Mouse (Mus musculus): Measurements from ENCODE around the gene H2-M3. TPM values are rescaled to one million over a fixed set of nuclear protein-coding genes. Genes with fewer than 3 reads are reported as not detected.
A peak's percentile ranks its signal among the peaks of the same experiment; 100 is the strongest.

Gene H2-M3
- polyA plus RNA-seq, 1 experiment: 4.0 TPM

- H3K4me1 ChIP-seq (ENCODE audit: control insufficient read depth, insufficient read depth, insufficient read length, low read length): no peaks in the 10 kb centered on the region
- no peak within 1 kb of the TSS for H3K4me3 ChIP-seq (ENCODE audit: low read depth, low read length)
- WGBS: 82% methylated on average over 1 of the region's 1 CpGs
- H3K27me3 ChIP-seq (ENCODE audit: control insufficient read depth, insufficient read depth, low read length): no peaks in the 10 kb centered on the region
- no peaks in the 10 kb centered on the region for H3K36me3 ChIP-seq (ENCODE audit: control insufficient read depth, insufficient read depth, low read length)
- H3K27ac ChIP-seq (ENCODE audit: insufficient read depth, low read depth, low read length): no peak within 1 kb of the TSS
- TF ChIP-seq POLR2A (IDR thresholded peaks at IDR 0.05; ENCODE audit: low read depth, low read length): no peak
- no peak for TF ChIP-seq CTCF (IDR thresholded peaks at IDR 0.05; ENCODE audit: extremely low read depth, insufficient read length, insufficient replicate concordance, low read depth, low read length)
Observed at GRCm38 (mm10) chr17:37263626-37264025, 6.4 kb upstream of the H2-M3 start, which contains the start of gene Olfr98. Gene Olfr98 (minus strand): TSS chr17:37263749.

DNA sequence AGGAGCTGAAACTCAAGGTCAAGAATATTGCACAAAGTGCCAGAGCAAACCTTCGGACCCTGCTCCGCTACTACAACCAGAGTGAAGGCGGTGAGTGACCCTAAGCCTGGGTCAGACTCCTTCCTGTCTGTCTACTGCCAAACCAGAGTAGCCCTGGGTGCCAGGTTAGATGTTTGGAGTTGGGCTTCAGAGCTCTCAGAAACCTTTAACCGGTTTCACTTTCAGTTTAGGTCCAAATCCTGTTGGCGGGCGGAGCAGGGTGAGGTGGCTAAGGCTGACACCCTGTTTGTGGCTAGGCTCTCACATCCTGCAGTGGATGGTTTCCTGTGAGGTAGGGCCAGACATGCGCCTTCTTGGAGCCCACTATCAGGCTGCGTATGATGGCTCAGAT, 677 bp downstream of the H2-M3 start:
- Histone ChIP-seq H3K27me3 (ENCODE audit: control insufficient read depth, insufficient read depth, low read length) (no peaks in the 10 kb centered on the region), H3K36me3 (ENCODE audit: control insufficient read depth, insufficient read depth, low read length) (peaks cover 7% of the 10 kb centered on the region; the same call in 1 of the 2 replicates), H3K4me3 (ENCODE audit: low read depth, low read length) (peak overlapping the region; percentile 84), H3K27ac (ENCODE audit: insufficient read depth, low read depth, low read length) (peak overlapping the region; percentile 80), H3K4me1 (ENCODE audit: control insufficient read depth, insufficient read depth, insufficient read length, low read length) (peaks cover 3% of the 10 kb centered on the region; the same call in 1 of the 2 replicates)
- peak; percentile 7; the same call in 1 of the 2 replicates for TF ChIP-seq POLR2A (IDR thresholded peaks at IDR 0.05; ENCODE audit: low read depth, low read length)
- no peak for TF ChIP-seq CTCF (IDR thresholded peaks at IDR 0.05; ENCODE audit: extremely low read depth, insufficient read length, insufficient replicate concordance, low read depth, low read length)
- WGBS: 15% methylated on average over 8 of the region's 8 CpGs

DNA sequence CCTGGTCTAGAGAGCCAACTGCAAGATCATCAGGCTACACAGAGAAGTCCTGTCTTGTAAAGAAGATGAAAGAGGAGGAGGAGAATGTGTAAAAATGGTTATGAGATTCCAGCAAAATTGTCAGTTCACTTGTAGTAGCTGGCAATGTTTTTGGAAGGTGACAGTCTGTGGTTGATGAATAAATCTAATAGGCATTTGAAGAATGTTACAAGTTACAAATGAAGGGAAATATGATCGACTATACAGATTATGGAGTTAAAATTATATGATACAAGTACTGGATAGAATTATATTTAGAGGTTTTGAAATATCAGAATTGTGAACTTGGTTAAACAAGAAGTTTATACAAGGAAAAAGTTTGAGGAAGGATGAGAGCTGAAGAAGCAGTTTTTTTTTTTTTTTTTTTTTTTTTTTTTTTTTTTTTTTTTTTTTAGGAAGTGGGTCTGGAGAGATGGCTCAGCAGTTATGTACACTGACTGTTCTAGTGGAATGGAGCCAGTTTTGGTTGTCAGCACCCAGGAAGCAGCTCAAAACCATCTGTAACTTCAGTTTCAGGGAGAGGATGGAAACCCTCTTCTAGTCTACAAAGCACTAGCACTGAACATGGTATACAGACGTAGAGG, 5.7 kb downstream of the H2-M3 start:
- Histone ChIP-seq H3K36me3 (ENCODE audit: control insufficient read depth, insufficient read depth, low read length) (peaks cover 7% of the 10 kb centered on the region; the same call in 1 of the 2 replicates), H3K27me3 (ENCODE audit: control insufficient read depth, insufficient read depth, low read length) (no peaks in the 10 kb centered on the region), H3K27ac (ENCODE audit: insufficient read depth, low read depth, low read length) (no peak overlapping the region), H3K4me3 (ENCODE audit: low read depth, low read length) (no peak overlapping the region), H3K4me1 (ENCODE audit: control insufficient read depth, insufficient read depth, insufficient read length, low read length) (peaks cover 3% of the 10 kb centered on the region; the same call in 1 of the 2 replicates)
- WGBS: 85% methylated on average over 2 of the region's 2 CpGs
- TF ChIP-seq POLR2A (IDR thresholded peaks at IDR 0.05; ENCODE audit: low read depth, low read length) (no peak), CTCF (IDR thresholded peaks at IDR 0.05; ENCODE audit: extremely low read depth, insufficient read length, insufficient replicate concordance, low read depth, low read length) (no peak)

DNA sequence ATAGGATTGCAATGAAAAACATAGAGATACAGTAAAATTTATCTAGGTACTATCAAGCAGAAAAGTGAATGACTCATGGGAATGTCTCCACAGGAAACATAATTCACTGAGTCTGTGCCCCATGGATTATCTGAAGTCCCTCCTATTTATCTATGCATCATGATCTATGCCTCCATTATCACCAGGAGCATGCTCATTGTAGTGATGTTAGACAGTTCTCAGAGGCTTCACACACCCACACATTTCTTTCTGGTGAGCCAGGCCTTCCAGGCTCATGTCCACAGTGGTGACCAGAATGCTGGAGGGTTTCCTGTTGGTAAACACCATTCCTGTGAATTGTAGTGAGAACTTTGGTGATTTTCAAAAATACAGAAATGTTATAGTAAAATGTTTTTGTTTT, 6.6 kb downstream of the H2-M3 start:
- Histone ChIP-seq H3K4me1 (ENCODE audit: control insufficient read depth, insufficient read depth, insufficient read length, low read length) (no peaks in the 10 kb centered on the region), H3K27me3 (ENCODE audit: control insufficient read depth, insufficient read depth, low read length) (no peaks in the 10 kb centered on the region), H3K36me3 (ENCODE audit: control insufficient read depth, insufficient read depth, low read length) (peaks cover 7% of the 10 kb centered on the region; the same call in 1 of the 2 replicates), H3K27ac (ENCODE audit: insufficient read depth, low read depth, low read length) (no peak overlapping the region), H3K4me3 (ENCODE audit: low read depth, low read length) (no peak overlapping the region)
- TF ChIP-seq CTCF (IDR thresholded peaks at IDR 0.05; ENCODE audit: extremely low read depth, insufficient read length, insufficient replicate concordance, low read depth, low read length): no peak

- Histone ChIP-seq H3K27me3 (ENCODE audit: control insufficient read depth, insufficient read depth, low read length) (no peaks in the 10 kb centered on the region), H3K4me3 (ENCODE audit: low read depth, low read length) (no peak overlapping the region), H3K4me1 (ENCODE audit: control insufficient read depth, insufficient read depth, insufficient read length, low read length) (no peaks in the 10 kb centered on the region), H3K36me3 (ENCODE audit: control insufficient read depth, insufficient read depth, low read length) (no peaks in the 10 kb centered on the region), H3K27ac (ENCODE audit: insufficient read depth, low read depth, low read length) (no peak overlapping the region)
- 80% methylated on average over 1 of the region's 1 CpGs for WGBS
- TF ChIP-seq CTCF (IDR thresholded peaks at IDR 0.05; ENCODE audit: extremely low read depth, insufficient read length, insufficient replicate concordance, low read depth, low read length) (no peak), POLR2A (IDR thresholded peaks at IDR 0.05; ENCODE audit: low read depth, low read length) (no peak)
Observed at GRCm38 (mm10) chr17:37280331-37280730, 10.3 kb downstream of the H2-M3 start.

GRCm38 (mm10) chr17:37283360-37283759, 13.3 kb downstream of the H2-M3 start, which contains the start of gene Olfr99:
Gene Olfr99 (minus strand): TSS chr17:37283460.
- no peak within 1 kb of the TSS for H3K27ac ChIP-seq (ENCODE audit: insufficient read depth, low read depth, low read length)
- 81% methylated on average over 1 of the region's 1 CpGs for WGBS
- no peak within 1 kb of the TSS for H3K4me3 ChIP-seq (ENCODE audit: low read depth, low read length)
- H3K4me1 ChIP-seq (ENCODE audit: control insufficient read depth, insufficient read depth, insufficient read length, low read length): no peaks in the 10 kb centered on the region
- no peaks in the 10 kb centered on the region for H3K27me3 ChIP-seq (ENCODE audit: control insufficient read depth, insufficient read depth, low read length)
- TF ChIP-seq CTCF (IDR thresholded peaks at IDR 0.05; ENCODE audit: extremely low read depth, insufficient read length, insufficient replicate concordance, low read depth, low read length) (no peak), POLR2A (IDR thresholded peaks at IDR 0.05; ENCODE audit: low read depth, low read length) (no peak)
- no peaks in the 10 kb centered on the region for H3K36me3 ChIP-seq (ENCODE audit: control insufficient read depth, insufficient read depth, low read length)

GRCm38 (mm10) chr17:37304213-37304612, 34.2 kb downstream of the H2-M3 start, which contains the start of gene Olfr101:
Gene Olfr101 (minus strand): TSS chr17:37304313.
- no peak within 1 kb of the TSS for H3K27ac ChIP-seq (ENCODE audit: insufficient read depth, low read depth, low read length)
- no peaks in the 10 kb centered on the region for H3K36me3 ChIP-seq (ENCODE audit: control insufficient read depth, insufficient read depth, low read length)
- H3K27me3 ChIP-seq (ENCODE audit: control insufficient read depth, insufficient read depth, low read length): no peaks in the 10 kb centered on the region
- 81% methylated on average over 4 of the region's 4 CpGs for WGBS
- H3K4me3 ChIP-seq (ENCODE audit: low read depth, low read length): no peak within 1 kb of the TSS
- TF ChIP-seq POLR2A (IDR thresholded peaks at IDR 0.05; ENCODE audit: low read depth, low read length): no peak
- TF ChIP-seq CTCF (IDR thresholded peaks at IDR 0.05; ENCODE audit: extremely low read depth, insufficient read length, insufficient replicate concordance, low read depth, low read length): no peak
- H3K4me1 ChIP-seq (ENCODE audit: control insufficient read depth, insufficient read depth, insufficient read length, low read length): no peaks in the 10 kb centered on the region
